Mouse (Mus musculus): ENCODE data around the gene Ephx3.

- no peak for TF ChIP-seq GATA1 (IDR thresholded peaks at IDR 0.05; ENCODE audit: borderline replicate concordance, low read length)
- TF ChIP-seq FLI1 (IDR thresholded peaks at IDR 0.05; ENCODE audit: low read length): no peak
Observed at GRCm38 (mm10) chr17:32169518-32170225, 19.7 kb downstream of the Ephx3 start.
